Mouse (Mus musculus) layer of hippocampus, adult 9-10 months (tissue): ENCODE results near the gene Slc9b2.

Experiments used
- DNase-seq: peaks from one replicate; pipeline ENCODE4 v3.0.0; 2022; ENCODE audit warnings: low spot score

Slc9b2 gene

DNA sequence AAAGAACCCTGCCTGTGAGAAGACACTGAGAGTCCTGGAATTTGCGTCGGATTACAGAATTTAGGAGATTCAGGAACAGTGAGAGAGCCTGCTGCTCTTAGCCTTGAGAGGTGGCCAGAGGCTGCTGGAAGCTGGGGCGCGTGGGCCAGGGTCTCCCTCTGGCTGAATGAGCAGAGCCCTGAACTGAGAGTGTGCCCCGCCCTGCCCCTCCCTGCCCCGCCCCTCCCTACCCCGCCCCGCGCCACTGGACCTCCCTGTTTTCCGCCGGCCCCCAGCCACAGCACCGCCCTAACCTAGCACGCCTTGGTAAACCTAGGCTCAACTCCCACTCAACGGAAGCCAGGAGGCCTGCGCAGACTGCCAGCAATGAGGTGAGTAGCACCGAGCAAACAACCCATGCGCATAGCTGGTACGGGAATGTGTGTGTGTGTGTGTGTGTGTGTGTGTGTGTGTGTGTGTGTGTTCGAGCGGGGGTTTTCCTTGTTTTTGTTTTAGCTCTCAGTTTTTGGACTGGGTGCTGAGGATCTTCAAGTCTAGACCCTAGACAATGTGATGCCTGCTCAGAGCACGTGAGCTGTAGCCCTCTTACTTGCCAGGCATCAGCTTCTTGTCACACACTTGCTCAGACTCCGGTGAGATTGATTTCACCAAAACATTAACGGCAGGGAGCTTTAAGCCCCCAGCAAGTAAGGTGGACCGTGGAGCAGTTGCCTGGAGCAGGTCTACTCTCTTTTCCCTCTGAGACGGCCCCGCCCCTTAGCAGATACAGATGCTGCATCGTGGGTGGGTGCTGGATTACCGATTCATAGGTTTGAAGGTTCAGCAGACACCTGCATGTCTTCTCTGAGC is at the start of gene Slc9b2:
Gene Slc9b2 (plus strand): TSS at position 290 of the 849 bp plus-strand sequence.
- no peak for DNase-seq

DNA sequence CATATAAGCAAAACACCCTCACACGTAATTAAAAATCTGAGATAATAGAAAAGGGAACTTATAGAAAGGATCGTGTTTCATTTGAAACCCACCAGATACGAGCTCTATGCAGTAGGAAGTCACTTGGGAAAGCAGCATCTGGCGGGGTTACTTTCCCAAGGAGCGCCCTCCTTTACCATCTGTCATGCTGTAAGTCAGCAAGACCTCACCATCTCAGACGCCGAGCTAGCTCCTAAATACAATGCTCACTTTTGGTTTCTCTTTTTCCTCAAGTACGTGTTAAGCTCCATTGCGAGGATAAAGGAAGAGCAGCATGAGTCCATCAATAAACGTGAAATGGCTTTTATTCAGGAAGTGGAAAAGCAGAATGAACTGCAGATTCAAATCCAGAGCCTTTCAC is 48.6 kb upstream of the Slc9b2 start:
- no peak for DNase-seq

GRCm38 (mm10) chr3:135260233-135260632 is 47.3 kb upstream of the Slc9b2 start:
- no peak for DNase-seq

DNA sequence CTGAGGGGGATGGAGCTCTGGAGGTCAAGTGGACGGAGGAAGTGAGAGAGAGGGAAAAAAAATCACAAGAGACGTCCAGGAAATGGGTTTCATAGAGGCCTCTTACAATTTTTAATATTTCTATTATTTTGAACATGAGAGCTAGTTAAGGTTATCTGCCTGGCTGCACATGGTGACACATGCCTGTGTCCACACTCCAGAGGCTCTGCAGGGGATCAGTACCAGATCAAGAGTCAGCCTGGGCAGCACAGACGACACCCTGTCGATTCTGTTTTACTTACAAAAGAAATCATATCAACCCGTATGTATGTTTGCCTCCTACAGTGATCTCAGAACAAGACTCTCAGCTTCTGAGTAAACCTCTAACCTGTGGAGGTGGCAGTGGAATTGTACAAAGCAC is 38.9 kb upstream of the Slc9b2 start:
- DNase-seq = no peak

- DNase-seq = no peak
Observed at GRCm38 (mm10) chr3:135269391-135269990, 38.0 kb upstream of the Slc9b2 start.

DNA sequence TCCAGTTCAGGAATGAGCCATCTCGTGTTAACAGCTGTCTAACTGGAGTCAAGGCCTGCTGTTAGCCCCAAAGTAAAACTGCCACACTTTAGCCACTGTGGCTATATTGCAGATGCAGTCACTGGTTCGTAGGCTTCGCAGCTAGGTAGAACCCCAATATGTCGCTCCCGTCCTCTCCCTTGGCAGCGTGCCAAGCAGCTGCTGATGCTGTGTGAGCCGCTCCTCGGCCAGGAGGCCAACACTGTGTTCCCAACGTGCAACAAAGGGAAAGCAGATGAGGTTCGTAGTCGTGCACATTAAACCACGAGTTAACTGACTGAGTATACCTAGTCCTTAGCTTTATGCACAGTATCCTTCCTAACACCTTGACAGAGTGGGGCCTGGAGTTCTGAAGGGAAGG is 34.9 kb upstream of the Slc9b2 start:
- DNase-seq = no peak

DNA sequence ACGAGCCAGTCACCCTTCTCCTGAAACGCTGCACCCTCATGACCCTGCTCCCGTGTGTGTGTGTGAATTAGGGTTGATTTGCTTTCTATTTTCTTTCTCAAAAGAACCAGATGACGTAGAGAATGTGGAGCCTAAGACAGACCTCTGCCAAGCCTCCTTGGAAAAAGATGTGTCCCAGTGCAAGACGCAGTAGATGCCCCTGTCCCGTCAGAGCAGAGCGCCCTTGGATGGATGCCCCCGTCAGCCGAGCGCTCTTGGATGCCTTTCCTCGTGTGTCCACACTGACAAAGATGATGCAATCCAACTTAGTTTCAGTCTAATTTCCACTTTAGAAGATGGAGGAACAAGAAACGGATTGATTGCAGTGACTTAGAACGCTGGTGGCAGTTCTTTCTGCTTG is 34.5 kb upstream of the Slc9b2 start:
- DNase-seq = no peak

DNA sequence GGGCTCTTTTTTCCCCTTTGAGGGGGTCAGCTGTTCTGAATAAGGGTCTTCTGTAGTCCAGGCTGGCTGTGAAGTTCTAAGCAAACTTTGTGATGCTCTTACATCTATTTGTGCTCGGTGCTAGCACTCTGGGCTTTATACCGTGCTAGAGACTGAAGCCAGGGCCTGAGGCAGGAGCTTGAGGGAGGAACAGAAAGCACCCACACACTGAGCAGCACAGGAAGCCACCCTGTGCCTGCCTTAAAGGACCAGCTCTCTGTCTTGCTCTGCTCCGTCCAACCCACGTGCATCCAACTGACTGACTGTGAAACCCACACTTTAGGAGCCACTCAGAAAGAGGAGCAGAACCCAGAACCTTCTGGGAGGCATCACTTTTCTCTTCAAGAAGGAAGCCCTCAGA is 27.3 kb upstream of the Slc9b2 start:
- no peak for DNase-seq

GRCm38 (mm10) chr3:135280669-135281415 is 26.7 kb upstream of the Slc9b2 start, which contains the start of gene Bdh2:
Bdh2 (plus strand) TSS chr3:135281221.
- DNase-seq = peak; percentile 83

- DNase-seq = no peak
Observed at GRCm38 (mm10) chr3:135281701-135282100, 25.8 kb upstream of the Slc9b2 start.

DNA sequence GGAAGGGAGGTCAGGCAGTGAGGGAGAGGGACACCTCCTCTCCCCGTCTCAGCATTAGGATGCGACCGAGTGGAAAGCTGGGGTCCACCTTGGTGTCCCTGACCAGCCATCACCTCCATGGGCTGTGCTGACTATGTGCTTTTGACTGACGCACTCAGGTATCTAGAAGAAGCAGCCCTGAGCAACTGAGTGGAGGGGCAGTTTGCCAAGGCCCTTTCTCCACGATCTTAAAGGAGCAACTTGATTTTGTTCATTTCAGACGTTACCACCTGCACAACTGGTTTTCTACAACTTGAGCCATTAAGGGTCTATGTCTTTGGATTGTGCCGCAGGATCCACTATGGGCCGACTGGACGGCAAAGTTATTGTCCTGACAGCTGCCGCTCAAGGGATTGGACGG is 22.2 kb upstream of the Slc9b2 start:
- DNase-seq = no peak

- DNase-seq = no peak
Observed at GRCm38 (mm10) chr3:135285807-135286206, 21.7 kb upstream of the Slc9b2 start.

DNA sequence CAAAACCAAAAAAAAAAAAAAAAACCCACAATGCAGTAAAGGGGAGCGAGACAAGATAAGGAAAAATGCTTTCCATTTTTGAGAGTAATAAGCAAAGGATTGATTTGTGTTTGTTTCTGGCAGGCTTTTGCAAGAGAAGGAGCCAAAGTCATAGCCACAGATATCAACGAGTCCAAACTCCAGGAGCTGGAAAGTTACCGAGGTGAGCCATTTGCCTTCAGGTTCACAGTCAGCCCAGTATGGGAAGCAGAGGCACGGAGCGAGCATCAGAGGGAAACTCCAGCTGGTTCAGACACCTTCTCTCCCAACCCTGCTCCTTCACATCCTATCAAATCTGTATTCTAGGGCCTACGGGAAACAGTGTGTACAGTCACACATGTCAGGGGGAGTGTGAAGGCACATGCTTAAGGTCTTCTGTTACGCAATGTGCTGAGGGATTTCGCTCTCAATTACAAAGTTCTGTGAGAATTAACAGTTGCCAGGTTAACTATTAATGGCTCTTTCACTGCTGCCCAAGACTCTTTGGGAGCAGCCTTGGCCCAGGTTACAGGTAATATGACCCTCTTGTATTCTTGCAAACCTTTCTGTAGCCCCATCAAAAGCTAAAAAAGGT is 19.3 kb upstream of the Slc9b2 start:
- DNase-seq = no peak

DNA sequence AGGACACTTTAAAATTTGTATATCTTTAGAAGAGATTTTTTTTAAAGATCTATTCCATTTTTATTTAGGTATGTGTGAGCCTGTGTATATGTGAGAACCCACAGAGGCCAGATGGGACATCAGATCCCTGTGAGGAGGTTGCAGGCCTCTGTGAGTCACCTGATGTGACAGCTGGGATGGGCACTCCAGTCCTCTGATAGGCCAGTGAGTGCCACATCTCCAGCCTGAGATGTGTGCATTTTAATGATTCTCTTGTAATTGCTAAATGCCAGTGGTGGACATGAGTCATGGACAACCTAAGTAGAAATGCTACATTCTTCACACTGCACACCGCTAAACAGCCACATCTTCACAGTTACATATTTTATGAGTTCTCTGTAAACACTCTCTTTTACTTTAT is 18.4 kb upstream of the Slc9b2 start:
- DNase-seq = no peak

- no peak for DNase-seq
Observed at GRCm38 (mm10) chr3:135290249-135290894, 17.1 kb upstream of the Slc9b2 start.

DNA sequence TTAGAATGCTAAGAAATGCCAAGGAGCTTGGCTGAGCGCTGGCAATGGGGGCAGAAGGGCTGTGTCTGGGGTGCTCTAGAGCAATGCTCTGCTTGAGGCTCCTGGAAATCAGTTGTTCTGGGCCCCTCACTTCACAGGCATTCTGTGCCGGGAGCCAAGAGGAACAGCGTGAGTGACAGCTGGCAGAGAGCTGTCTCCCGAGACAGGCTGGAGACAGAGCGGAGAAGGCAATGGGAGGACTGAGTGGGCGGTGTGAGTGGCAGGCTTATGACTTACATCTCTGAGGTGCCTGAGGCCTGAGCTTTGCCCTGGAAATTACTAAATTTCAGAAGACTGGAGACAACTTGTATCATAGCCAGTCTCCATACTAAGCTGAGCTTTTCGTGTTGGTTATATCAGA is 13.8 kb upstream of the Slc9b2 start:
- peak; percentile 16 for DNase-seq

GRCm38 (mm10) chr3:135295559-135295958 is 11.9 kb upstream of the Slc9b2 start:
- no peak for DNase-seq

DNA sequence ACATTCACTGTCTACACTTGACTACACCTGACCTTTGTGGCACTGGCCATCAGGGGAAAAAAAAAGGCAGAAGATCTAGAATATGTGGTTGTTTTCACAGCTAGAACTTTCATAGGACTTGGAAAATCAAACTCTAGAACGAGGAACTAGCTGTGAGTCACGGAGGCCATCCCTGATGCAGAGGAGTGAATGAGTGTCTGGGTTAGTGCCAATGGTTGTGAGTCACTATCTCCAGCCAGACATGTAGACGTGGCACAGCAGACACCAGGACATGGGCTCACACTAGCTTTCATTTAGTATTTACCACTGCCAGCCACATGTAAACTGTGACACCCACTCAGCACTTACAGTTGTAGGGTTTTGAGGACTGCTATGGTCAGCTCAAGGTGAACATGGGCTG is 8.9 kb upstream of the Slc9b2 start:
- DNase-seq = no peak

DNA sequence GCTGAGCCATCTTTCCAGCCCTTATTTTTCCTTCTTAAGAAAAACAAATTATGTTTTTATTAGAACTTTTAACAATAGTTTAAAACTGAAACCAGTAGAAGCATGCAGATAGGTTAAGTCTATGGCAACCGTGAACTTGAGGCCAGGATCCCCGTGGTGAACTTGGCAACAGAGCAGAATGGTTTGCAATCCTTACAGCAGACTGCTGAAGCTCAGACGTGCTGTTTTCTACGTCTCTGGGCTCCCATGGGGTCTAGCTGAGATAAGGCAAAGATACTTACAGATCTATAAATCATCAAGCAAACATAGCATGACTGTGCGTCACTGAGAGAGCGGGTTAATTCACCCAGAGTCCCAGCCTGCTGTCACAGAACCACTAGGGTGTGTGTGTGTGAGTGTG is 7.4 kb upstream of the Slc9b2 start:
- no peak for DNase-seq

- no peak for DNase-seq
Observed at GRCm38 (mm10) chr3:135304060-135304459, 3.4 kb upstream of the Slc9b2 start.

GRCm38 (mm10) chr3:135304566-135304965 is 2.9 kb upstream of the Slc9b2 start:
- no peak for DNase-seq

DNA sequence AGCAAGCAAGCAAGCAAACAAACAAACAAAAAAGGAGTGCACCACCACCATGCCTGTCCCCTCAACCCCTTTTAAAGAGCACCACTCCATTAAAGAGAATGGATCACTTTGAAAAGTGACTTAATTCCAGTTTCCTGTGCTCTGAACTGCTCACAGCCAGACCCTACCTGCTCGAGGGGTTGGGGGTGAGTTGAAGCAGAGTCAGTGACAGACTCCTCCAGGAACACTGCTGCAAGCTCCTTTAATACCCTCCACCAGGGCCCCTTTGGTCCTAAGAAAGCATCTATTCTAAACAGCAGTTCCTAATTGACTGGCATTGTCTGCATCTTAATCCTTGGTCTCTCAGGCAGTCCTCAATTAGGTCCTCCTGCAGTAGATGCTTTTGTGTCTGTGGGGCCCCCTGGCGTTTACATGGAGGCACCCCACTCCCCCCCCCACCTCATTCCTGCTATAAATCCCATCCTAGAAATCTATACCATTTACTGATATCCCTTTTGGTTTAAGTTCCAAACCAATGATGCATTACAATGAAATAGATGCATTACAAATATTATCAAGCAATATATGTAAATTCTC is 5.5 kb downstream of the Slc9b2 start:
- no peak for DNase-seq
